Mouse (Mus musculus): ENCODE measurements at regions not wholly inside any gene's neighbourhood (a gene's known extent, or its start where the extent isn't known, plus 50 kb on each side); places are given as distances from the start of the nearest gene placed in this dataset.
A peak's percentile ranks its signal among the peaks of the same experiment; 100 is the strongest.
"Not testable (repeated sequence)": the region's sequence is repeated elsewhere in the genome, so short reads cannot be mapped to it uniquely, and the experiment has no call there.

DNA sequence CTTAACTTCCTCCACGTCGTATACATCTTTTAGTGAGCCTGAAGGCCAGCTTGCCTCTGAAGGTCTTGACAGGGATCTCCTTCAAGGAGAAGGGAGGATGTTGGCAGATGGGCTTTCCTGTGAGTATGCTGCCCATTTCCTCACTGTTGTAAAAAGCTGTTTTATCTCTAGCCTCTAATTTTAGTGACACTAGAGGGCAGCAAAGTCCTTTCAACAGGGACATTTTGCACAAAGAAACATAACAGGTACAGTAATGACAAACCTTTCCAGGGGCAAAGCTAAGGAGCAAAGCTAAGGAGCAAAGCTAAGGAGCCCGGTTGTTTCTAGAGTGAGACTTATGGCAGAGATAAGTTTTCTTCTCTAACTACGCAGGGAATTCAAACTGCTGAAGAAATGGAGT is 59.0 kb upstream of the Kbtbd8 start:
- DNase-seq: peak; percentile 81

DNA sequence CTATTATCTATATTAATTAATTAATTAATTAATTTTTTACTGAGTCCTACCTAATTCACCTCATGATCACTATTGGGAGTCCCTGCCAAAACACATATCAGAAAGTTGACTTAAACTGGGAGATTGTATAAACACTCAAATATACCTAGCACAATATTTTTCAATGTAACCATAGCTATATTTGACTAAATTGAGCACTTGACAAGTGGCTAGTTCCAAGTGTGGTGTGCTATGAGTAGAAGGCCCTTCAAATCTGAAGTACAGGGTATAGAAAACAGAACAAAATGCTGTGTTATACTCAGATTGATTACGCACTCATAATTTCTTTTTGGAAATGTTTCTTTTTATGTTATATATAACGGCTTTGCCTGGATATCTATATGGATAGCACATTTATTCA is 60.8 kb upstream of the Kbtbd8 start:
- DNase-seq: no peak

DNA sequence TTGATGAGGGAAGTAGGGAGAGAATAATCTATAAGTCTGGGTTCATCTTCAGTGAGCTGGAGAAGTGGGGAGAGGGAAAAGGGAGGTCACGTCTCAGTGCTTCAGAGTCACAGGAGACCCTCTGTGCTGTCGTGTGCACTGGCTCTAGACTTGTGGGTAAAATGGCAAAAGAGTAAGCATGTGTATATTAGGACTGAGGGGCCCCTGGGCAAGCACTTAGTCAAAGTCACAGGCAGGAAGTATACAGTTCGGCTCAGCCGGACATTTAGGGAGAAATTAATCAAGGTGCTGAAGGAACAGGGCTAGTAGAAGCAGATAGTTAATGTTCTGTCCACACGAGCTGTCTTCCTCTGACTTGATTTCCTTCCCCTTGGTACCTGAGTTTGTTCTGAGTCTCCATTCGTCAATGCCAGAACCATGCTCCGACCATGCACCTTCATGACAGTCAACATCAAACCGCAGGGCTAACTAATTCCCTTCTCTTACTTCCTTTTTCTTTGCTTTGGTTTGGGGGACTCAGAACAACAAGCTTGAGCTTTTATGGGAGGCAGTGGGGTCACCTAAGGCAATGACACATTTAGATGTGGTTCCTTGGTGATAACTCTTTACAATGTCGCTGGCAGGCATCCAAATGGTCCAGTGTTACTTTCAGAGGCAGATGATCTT is 63.2 kb upstream of the Kbtbd8 start:
- DNase-seq: no peak

DNA sequence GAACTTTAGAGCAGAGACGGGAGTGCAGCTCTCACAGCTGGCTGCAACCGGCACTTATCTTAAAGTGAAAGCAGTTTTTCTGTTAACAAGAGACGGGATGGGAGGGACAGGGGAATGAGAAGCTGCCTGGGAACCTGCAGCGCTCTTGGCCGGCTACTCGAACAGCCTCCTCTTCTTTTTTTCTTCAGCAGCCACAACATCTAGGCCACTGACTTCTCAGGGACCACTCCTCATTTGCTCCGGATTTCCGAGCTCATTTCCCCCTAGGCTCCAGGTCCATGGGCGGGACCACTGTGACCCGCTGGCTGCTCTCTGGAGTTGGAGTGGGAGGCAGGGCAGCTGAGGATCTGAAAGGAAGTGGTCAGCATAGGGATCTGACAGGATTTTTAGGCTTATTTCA is 75.7 kb upstream of the Kbtbd8 start:
- not testable (repeated sequence) for DNase-seq

DNA sequence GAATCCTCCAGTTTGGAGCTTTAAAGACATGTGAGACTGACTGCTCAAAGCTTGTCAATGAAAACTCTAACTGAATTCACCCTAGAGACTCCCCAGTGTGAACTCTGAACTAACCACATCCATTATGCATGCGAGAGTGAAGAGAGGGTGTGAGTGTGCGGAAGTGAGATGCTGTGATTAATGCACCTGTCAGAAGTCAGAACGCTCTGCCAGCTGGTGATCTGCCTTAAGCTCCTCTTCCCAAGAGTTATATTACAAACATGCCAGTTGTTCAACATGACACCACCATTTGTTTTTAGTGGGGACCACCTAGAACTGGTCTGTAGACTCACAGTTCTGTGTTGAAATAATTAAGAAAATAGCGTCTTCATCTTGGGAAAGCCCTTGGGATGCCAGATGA is 92.8 kb upstream of the Kbtbd8 start:
- peak; percentile 17 for DNase-seq

- no peak for DNase-seq
Measured at GRCm38 (mm10) chr6:95021724-95022123, 95.3 kb upstream of the Kbtbd8 start.

DNA sequence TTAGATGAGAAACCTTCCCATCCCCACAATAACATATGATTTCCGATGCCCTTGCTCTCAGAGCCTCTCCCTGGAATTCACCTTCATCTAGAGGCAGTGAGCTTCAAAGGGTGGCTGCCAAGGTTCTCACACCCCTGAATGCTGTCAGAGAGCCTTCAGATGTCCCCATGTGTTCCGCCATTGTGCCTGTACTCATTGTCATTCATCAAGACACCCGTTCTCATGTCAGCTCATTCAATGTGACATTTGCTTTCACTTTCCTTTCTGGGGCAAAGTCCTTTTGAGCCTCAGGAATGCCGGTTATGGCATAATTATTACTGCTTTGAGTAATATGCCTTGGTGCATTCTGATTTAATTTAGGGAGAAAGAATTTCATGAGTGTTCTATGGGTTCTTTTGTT is 99.1 kb upstream of the Kbtbd8 start:
- peak; percentile 83 for DNase-seq

DNA sequence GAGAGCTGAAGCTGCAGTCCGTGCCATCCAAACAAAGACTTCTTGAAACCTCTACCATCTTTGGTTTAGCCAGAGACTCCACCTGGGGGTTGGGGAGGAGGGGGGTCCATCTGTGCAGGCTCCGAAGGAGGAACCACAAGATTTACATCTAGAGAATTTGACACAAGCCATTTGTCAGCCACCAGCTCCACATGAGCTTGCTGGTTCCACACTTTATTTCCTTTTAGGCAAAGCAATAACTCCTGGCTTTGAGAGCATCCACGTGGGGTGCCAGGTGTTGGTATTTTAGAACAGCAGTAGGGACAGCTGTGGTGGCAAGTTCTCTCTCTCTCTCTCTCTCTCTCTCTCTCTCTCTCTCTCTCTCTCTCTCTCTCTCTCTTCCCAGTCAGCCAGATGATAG is 99.6 kb upstream of the Kbtbd8 start:
- DNase-seq: no peak

DNA sequence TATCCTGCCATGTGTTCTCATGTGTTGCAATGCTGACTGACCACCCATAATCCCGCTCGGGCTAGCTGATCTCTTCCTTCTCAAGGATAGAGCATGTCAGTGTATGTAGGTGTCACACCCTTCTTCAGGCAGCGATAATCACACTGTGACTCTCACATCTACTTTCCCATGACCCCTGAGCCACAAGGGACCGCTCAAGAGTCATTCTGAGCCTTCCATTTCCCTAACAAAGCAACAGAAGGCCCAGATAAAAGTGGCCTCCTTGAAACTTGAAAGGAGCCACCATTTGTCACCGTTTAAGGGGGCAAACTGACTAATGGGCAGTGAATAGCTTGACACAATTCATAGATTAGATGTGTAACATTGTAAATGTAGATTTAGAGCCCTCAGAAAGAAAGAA is 103.9 kb upstream of the Kbtbd8 start:
- DNase-seq: peak; percentile 3

GRCm38 (mm10) chr6:95006485-95006884 is 110.6 kb upstream of the Kbtbd8 start:
- no peak for DNase-seq

- DNase-seq: no peak
Measured at GRCm38 (mm10) chr6:95003716-95004115, 113.3 kb upstream of the Kbtbd8 start.

DNA sequence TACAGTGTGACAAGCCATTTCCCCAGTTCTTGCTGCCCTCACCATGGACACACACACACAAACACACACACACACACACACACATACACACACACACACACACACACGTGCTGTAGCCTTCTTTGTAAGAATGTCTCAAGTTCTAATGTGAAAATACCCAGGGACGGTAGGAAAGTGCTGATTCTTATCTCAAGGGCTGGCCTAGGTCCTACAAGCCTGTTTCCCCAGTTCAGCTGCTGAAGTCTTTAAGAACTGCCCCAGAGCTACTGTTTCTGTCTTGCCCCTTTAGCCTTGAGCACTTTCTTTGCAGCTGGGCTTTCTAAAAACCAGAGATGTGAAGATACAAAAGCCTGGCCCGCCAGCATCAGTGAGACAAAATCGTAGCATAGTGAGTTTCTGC is 117.5 kb upstream of the Kbtbd8 start:
- no peak for DNase-seq

GRCm38 (mm10) chr6:94999002-94999401 is 118.0 kb upstream of the Kbtbd8 start:
- DNase-seq: peak; percentile 49

DNA sequence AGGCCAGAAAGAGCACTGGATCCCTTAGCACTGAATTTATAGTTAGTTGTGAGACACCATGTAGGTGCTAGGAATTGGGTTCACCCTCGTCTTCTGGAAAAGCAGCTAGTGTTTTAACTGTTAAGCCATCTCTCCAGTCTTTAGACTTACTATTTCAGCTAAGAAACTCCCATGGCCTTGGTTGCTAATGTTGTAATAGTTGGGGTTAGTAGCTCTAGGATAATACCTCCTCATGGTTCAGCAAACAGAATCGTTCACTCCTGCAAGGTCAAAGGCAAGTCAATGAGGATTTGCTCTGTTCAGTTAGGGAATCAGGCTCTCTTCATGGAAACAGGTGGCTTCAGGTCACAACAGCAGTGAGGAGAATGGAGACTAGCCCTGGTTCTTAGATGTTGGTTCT is 118.7 kb upstream of the Kbtbd8 start:
- DNase-seq: no peak

GRCm38 (mm10) chr6:94994376-94994775 is 122.7 kb upstream of the Kbtbd8 start:
- DNase-seq: no peak

DNA sequence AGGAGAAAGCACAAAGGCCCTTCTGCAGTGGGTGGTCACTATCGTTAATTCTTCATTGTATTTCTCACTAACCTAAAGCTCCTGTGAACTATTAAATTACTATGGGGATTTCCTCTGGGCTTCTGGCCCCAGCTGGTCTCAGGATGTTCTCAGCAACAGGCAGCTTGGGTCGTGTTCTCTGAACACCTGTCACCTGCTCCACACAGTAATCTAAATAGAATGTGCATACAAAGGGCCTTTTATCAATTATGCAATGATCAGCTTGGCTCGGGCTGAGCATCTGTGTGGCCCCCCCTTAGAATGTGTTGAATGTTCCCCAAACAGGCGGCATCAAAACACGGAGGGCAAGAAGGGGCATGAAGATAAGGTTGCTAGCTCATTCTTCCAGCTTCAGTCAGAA is 129.6 kb upstream of the Kbtbd8 start:
- DNase-seq: peak; percentile 29

DNA sequence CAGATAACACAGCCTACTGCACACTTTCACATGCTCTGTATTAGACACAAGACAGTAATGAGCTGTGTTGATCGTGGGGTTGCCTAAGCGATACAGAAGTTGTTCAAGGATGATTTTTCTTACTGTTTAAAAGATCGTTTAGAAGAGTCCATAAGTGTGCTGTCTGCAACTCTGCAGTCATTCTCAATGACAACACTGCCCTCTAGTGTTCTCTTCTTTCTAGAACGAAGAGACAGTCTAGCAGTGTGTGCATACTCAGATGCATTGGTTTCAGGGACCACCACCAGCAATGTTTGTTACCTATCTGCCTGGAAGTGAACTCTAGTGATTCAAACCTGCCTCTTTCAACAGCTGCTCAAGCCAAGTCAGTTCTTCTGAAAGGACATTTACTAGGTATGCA is 130.7 kb upstream of the Kbtbd8 start:
- peak; percentile 81 for DNase-seq

- DNase-seq: no peak
Measured at GRCm38 (mm10) chr6:94984411-94984895, 132.6 kb upstream of the Kbtbd8 start.

DNA sequence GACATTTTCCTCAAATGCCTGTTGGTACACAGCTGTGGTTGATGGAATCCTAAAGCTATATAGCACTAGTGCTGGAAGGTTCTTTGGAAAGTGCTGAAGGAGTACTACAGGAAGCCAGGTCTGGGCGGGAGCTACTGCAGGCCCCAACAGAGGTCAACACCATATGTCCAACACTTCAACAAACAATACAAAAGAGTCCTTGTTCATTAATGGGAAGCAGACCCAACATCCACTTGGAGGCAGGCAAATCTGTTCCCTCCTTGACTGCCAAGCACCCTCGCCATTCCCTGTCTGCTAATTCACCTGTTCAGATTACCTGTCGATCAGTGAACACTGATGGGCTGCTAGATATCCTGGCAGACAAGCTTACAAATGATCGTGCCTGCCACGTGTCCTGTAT is 148.4 kb upstream of the Kbtbd8 start:
- no peak for DNase-seq

- DNase-seq: peak; percentile 74
Measured at GRCm38 (mm10) chr6:94966962-94967361, 150.1 kb upstream of the Kbtbd8 start.

- no peak for DNase-seq
Measured at GRCm38 (mm10) chr6:94963204-94963603, 153.8 kb upstream of the Kbtbd8 start.

DNA sequence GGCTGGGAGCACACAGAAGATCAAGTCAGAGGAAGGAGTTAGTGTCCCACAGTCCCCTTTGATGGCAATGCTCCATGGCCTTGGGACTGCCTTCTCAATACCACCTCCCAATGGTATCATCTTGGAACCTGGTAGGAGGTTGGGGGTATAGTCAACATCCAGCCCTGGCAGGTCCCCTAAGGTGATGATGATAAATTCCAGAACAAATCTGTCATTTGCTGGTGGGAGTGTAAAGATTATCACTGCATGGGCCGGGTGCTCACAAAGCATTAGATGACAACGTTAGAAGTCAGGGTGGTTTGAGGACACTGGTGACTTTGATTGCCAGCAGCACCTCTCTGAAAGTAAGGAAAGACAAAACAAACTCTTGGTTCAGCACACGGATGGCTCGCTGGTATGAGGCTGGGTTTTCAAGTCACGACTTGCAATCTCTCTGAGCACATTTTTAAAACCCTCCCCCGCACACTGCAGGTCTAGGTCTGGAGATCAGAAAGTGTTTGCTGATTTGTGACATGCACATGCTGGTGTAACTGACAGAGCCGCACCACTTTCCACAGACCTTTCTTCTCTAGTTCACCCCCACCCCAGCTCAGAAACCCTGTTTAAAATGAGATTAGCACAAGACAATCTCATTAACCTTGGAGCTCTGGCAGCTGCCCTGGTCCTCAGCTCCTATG is 154.5 kb upstream of the Kbtbd8 start:
- peak; percentile 39 for DNase-seq

DNA sequence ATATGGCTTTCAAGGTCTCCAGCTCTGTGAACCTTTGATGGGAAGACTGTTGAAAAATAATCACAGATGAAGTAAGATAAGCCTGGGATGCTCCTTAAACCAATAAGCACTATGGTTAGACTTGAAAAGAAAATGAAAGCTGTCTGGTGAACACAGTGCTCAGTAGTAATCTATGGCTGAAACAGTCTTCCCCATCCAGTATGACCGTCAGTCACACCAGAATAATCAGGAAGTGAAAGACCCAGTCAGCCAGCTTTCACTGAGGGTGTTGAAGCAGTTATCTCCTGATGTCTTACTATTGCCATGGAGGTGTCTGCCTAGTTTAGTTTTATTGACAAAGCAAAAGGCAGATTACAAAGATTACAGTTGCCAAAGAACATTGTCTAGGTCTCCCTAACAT is 155.2 kb upstream of the Kbtbd8 start:
- no peak for DNase-seq

DNA sequence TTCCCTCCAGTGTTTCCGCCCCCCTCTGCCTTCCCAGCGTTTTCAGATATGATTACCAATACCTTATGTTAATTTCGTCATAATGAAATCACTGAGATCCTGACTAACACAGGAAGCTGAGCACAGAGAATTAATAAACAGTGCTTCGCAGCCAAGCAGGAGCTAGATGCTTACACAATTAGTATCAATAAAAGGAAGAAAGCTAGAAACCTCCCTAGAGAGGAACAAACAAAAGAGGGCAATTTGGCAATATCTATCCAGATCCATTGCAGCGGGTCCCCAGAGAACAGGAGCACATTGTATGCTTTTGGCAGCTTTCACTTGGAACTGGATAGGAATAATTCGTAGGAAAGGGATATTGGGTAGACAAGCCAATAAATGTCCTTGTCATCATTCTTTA is 159.1 kb upstream of the Kbtbd8 start:
- no peak for DNase-seq

DNA sequence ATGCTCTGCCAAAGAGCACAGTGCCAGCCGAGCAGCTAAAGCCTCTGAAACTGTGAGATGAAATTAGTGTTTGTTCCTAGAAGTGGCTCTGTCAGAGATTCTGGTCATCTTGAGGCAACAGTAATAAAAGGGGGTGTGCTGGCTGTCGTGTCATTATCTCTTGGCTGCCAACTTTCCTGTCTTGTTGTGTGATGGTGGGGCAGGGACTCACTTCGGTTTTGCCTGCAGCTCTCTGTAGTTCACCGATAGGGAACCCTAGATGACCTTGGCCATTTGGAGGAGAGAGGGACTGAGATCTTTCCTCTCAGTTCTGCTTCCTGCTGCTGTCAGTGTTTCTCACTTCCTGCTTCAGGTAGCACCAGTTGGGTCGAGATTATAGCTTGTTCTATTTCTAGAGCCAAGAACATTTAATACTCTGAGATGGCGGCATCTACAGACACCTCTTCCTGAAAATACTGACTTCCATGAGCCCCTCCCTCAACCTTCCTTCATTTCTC is 159.8 kb upstream of the Kbtbd8 start:
- DNase-seq: no peak
